Mouse (Mus musculus): ENCODE results near the gene Fry. TPM values are rescaled to one million over a fixed set of nuclear protein-coding genes. Genes with fewer than 3 reads are reported as not detected.

Fry gene
- total RNA-seq (2012; rRNA removed) (2.3 TPM in 2 replicates), polyA plus RNA-seq (2012; ENCODE audit: insufficient read depth in 1 of 2, insufficient read length in 2 of 2, low read depth in 1 of 2, low replicate concordance in 2 of 2, missing spikeins in 1 of 2) (1 to 10 TPM in 1 of 2 experiments, not detected in 1; 1.9 TPM)

DNA sequence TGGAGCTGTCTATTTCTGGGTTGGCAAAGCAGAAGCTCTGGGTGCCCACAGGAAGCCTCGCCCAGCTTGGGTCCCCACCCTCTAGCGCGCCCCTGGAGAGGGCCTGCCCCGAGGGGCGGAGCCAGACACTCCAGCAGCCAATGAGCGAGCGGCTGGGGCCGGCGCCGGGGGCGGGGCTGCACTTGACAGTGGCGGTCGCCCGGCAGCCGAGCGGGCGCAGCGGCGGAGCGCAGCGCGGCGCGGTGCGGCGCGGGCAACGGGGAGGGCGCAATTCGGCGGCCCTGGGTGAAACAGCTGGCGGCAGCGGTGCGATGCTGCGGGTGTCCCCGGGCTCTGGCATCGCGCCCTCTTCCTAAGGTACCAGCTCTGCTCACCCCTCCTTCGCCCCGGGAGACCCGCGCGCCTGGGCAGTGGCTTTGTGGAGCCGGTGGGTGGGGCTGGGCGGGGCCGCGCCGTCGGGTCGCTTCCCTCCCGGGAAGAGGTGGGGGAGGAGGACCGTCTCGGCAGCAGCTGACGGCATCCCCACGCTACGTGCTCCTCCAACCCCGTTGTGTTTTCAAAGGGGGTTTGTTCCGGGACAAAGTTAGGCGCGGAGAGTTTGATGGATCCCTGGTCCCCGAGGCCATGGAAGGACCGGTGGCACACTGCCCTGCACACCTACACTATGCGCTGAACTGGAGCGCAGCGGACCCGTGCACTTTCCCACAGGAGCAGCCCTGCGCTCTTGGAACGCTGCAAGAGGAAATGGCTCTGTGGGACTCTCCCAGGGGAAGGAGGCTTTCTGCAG lies at the start of gene Fry:
Gene Fry, plus strand, starts transcription at position 191 of the 787 bp plus-strand sequence.
- H3K9me3 ChIP-seq (replicated peaks; ENCODE audit: insufficient read depth, low read length) = no peaks in the 10 kb centered on the region
- peaks cover 0 to 10% of the 10 kb centered on the region in 2 experiments; a peak in 2 of 4 replicates for H3K36me3 ChIP-seq (ENCODE audit: control insufficient read depth in 1 of 2, insufficient read depth in 2 of 2, low read length in 2 of 2)
- peak within 1 kb of the TSS; percentile 79 for H3K9ac ChIP-seq (ENCODE audit: control insufficient read depth, low read depth, low read length, poor library complexity, severe bottlenecking)
- peak within 1 kb of the TSS; percentile 35 for H3K27ac ChIP-seq (ENCODE audit: control insufficient read depth, low read depth, low read length)
- H3K27me3 ChIP-seq (ENCODE audit: control insufficient read depth in 1 of 2, insufficient read depth in 2 of 2, low read length in 2 of 2) = no peaks in the 10 kb centered on the region
- H3K79me2 ChIP-seq (ENCODE audit: control insufficient read depth, insufficient read depth, low read length, poor library complexity) = no peaks in the 10 kb centered on the region
- peak within 1 kb of the TSS; percentile 80 to 83 for H3K4me3 ChIP-seq (ENCODE audit: control insufficient read depth in 1 of 2, insufficient read depth in 1 of 2, low read depth in 2 of 2, low read length in 2 of 2)
- peaks cover 2 to 13% of the 10 kb centered on the region in 2 experiments; a peak in 3 of 4 replicates for H3K4me1 ChIP-seq (ENCODE audit: control insufficient read depth in 1 of 2, insufficient read depth in 2 of 2, low read length in 2 of 2)
- peak; percentile 98 for DNase-seq (ENCODE audit: low read depth, low spot score)
- TF ChIP-seq MEF2A (IDR thresholded peaks at IDR 0.05; ENCODE audit: extremely low read depth, insufficient replicate concordance, low read depth, low read length, poor library complexity, severe bottlenecking) = 0 out of 2 replicates have a peak, but pooled peaks have one; percentile 64
- peak; percentile 54; the same call in 1 of the 2 replicates for TF ChIP-seq TBP (IDR thresholded peaks at IDR 0.05; ENCODE audit: low read depth, low read length)
- no peak for TF ChIP-seq MYC (IDR thresholded peaks at IDR 0.05; ENCODE audit: low read depth, low read length)
- peak; percentile 59 for TF ChIP-seq ZMIZ1 (IDR thresholded peaks at IDR 0.05; ENCODE audit: low read depth, low read length)
- TF ChIP-seq KAT2A (conservative IDR thresholded peaks at IDR 0.05; ENCODE audit: low read depth, low read length) = no peak; the same call in 1 of the 2 replicates
- TF ChIP-seq TCF12 (IDR thresholded peaks at IDR 0.05; ENCODE audit: low read depth, low read length) = peak; percentile 56; the same call in 1 of the 2 replicates
- TF ChIP-seq MXI1 (IDR thresholded peaks at IDR 0.05; ENCODE audit: low read depth, low read length) = peak; percentile 74
- TF ChIP-seq USF2 (IDR thresholded peaks at IDR 0.05; ENCODE audit: borderline replicate concordance in 1 of 2, insufficient read depth in 1 of 2, low read depth in 1 of 2, low read length in 2 of 2) = no peak
- no peak for TF ChIP-seq CTCF (IDR thresholded peaks at IDR 0.05 in 2 of 3, conservative IDR thresholded peaks at IDR 0.05 in 1 of 3; ENCODE audit: control insufficient read depth in 1 of 3, insufficient read depth in 1 of 3, low read depth in 2 of 3, low read length in 3 of 3, poor library complexity in 1 of 3, severe bottlenecking in 1 of 3)
- TF ChIP-seq SMC3 (IDR thresholded peaks at IDR 0.05; ENCODE audit: low read depth, low read length) = no peak
- peak; percentile 28; the same call in 1 of the 2 replicates for TF ChIP-seq POLR2AphosphoS2 (IDR thresholded peaks at IDR 0.05; ENCODE audit: low read length)
- peak; percentile 60; the same call in 1 of the 2 replicates for TF ChIP-seq SIN3A (IDR thresholded peaks at IDR 0.05; ENCODE audit: low read length)
- peak; percentile 53 for TF ChIP-seq NELFE (IDR thresholded peaks at IDR 0.05; ENCODE audit: low read depth, low read length)
- TF ChIP-seq RAD21 (IDR thresholded peaks at IDR 0.05; ENCODE audit: low read depth, low read length) = no peak
- TF ChIP-seq MAFK (IDR thresholded peaks at IDR 0.05; ENCODE audit: borderline replicate concordance, low read depth, low read length) = no peak
- no peak for TF ChIP-seq CHD2 (IDR thresholded peaks at IDR 0.05; ENCODE audit: low read length)
- TF ChIP-seq USF1 (IDR thresholded peaks at IDR 0.05; ENCODE audit: low read depth, low read length) = no peak
- peak; percentile 57; the same call in 1 of the 2 replicates for TF ChIP-seq ETS1 (IDR thresholded peaks at IDR 0.05; ENCODE audit: low read depth, low read length)
- peak; percentile 52; the same call in 1 of the 2 replicates for TF ChIP-seq NRF1 (IDR thresholded peaks at IDR 0.05; ENCODE audit: insufficient read depth, low read depth, low read length, poor library complexity, severe bottlenecking)
- TF ChIP-seq ZC3H11A (IDR thresholded peaks at IDR 0.05; ENCODE audit: low read depth, low read length) = no peak
- no peak for TF ChIP-seq HCFC1 (IDR thresholded peaks at IDR 0.05; ENCODE audit: low read depth, low read length)
- no peak; the same call in 1 of the 2 replicates for TF ChIP-seq BHLHE40 (IDR thresholded peaks at IDR 0.05; ENCODE audit: borderline replicate concordance, low read depth, low read length)
- no peak for TF ChIP-seq ZKSCAN1 (IDR thresholded peaks at IDR 0.05; ENCODE audit: low read depth, low read length)
- TF ChIP-seq POLR2A (IDR thresholded peaks at IDR 0.05; ENCODE audit: control insufficient read depth in 1 of 2, insufficient read depth in 1 of 2, low read depth in 1 of 2, low read length in 2 of 2, poor library complexity in 1 of 2) = peak; percentile 62 to 95; a peak in 3 of 4 replicates
- no peak for TF ChIP-seq UBTF (IDR thresholded peaks at IDR 0.05; ENCODE audit: borderline replicate concordance, insufficient read depth, low read depth, low read length)
- TF ChIP-seq ELF1 (IDR thresholded peaks at IDR 0.05; ENCODE audit: low read depth, low read length) = 0 out of 2 replicates have a peak, but pooled peaks have one; percentile 8
- TF ChIP-seq MAZ (IDR thresholded peaks at IDR 0.05; ENCODE audit: low read depth, low read length) = peak; percentile 17; the same call in 1 of the 2 replicates
- 0 out of 2 replicates have a peak, but pooled peaks have one; percentile 53 for TF ChIP-seq CHD1 (IDR thresholded peaks at IDR 0.05; ENCODE audit: low read depth, low read length)
- TF ChIP-seq ZNF384 (IDR thresholded peaks at IDR 0.05; ENCODE audit: low read depth, low read length) = no peak; the same call in 1 of the 2 replicates
- TF ChIP-seq MYB (IDR thresholded peaks at IDR 0.05; ENCODE audit: low read depth, low read length) = no peak; the same call in 1 of the 2 replicates
- peak; percentile 33; the same call in 1 of the 2 replicates for TF ChIP-seq MAX (IDR thresholded peaks at IDR 0.05; ENCODE audit: low read length)
- no peak for TF ChIP-seq JUND (IDR thresholded peaks at IDR 0.05; ENCODE audit: low read depth, low read length)
- TF ChIP-seq EP300 (IDR thresholded peaks at IDR 0.05; ENCODE audit: low read depth in 1 of 2, low read length in 2 of 2) = no peak
- no peak for TF ChIP-seq GABPA (IDR thresholded peaks at IDR 0.05; ENCODE audit: low read depth, low read length)
